Mouse (Mus musculus): ENCODE data around the gene Pmepa1.

The Pmepa1 gene

GRCm38 (mm10) chr2:173253761-173254662 is 22.3 kb downstream of the Pmepa1 start:
- no peak for DNase-seq (ENCODE audit: low read depth, low spot score)

DNA sequence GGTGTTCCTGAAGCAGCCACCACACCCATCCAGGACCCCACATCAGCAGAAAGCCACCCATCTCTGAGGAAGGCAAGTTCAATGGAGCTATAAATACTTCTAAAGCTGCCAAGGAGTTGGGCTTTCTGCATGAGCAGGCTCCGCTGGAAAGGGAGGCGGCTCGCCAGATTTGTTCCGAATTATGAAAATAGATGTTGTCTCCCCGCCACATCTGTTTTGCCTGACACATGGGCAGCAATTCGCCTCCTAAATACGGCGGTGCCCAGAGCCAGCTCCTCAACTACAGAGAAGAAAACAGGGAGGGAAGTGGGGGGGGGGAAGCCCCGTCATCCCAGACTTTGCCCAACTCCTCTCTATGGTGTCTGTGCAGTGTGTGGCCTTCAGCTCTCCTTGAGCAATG is 24.7 kb downstream of the Pmepa1 start:
- peak; percentile 76 for DNase-seq (ENCODE audit: low read depth, low spot score)

GRCm38 (mm10) chr2:173251133-173251532 is 25.2 kb downstream of the Pmepa1 start:
- DNase-seq (ENCODE audit: low read depth, low spot score): no peak

- no peak for DNase-seq (ENCODE audit: low read depth, low spot score)
These were observed 25.9 kb downstream of the Pmepa1 start for GRCm38 (mm10) chr2:173250411-173250810.

GRCm38 (mm10) chr2:173249965-173250364 is 26.4 kb downstream of the Pmepa1 start:
- peak; percentile 71 for DNase-seq (ENCODE audit: low read depth, low spot score)

DNA sequence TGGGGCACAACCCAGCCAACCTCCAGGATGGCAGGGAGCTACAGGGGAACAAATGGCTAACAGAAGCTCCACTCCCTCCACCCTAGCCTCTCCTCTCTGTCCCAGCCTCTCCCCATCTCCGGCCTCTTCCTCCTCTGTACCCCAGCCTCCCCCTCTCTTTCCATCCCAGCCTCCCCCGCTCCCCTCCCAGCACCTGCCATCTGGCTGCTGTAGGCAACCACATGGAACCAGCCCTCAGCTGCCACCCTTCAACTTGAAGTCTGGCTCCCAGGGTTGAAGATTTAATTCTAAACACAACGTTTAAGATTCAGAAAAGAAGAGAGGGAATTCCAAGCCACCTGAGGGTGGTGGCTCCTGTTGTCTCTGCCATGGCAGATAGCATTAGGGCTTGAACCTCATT is 26.9 kb downstream of the Pmepa1 start:
- peak; percentile 70 for DNase-seq (ENCODE audit: low read depth, low spot score)

DNA sequence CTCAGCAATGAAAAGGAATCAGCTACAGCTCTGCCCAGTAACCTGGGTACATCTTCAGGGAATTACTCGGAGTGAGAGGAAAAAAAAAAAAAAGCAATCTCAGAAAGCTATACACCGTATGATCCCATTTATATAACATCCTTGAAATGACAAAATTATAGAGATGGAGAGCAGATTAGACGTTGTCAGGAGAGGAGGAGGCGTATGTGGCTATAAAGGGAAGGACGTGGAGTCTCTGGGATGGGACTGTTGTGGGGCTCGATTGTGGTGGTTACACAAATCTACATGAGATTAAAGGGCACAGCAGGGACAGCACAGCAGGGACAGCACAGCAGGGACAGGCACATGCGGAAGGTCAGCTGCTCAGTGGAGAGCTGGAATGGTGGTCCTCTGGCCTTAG is 27.5 kb downstream of the Pmepa1 start:
- peak; percentile 60 for DNase-seq (ENCODE audit: low read depth, low spot score)

DNA sequence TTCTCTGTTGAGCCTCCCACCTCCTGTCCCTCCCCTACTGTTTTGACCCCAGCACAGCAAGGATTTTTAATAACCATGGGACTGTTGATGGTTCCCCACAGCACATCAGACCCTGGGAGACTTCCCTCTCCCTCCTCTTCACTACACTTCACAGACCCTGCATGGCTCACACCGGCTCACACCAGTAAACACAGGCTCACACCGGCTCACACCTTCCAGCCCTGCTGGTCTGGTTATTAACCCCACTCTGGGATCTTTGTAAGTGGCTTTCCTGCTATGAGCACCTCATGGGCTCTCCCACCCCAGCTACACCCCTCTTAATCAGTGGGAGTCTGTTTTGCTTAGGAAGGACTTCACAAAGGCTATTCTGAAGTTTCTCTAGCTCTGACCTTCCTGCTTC is 28.4 kb downstream of the Pmepa1 start:
- DNase-seq (ENCODE audit: low read depth, low spot score): no peak

GRCm38 (mm10) chr2:173247197-173247596 is 29.1 kb downstream of the Pmepa1 start:
- no peak for DNase-seq (ENCODE audit: low read depth, low spot score)

DNA sequence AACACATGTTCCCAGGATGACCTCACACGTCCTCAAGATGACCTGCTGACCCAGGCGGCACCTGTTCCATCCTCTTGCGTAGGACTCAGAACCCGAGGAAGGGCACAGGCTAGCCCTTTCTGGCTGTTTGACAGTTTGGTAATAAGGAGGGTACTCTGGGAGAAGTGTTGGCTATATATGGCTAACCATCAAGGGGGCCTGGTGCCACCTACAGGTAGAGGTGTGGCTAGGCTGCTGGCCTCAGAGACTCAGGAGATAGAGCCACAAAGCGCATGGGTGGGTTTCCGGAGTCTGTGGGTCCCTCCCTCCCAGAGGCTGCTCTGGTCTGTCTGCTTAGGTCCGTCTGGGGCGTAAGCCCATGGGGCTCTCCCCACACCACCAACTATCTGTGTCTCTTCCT is 29.6 kb downstream of the Pmepa1 start:
- no peak for DNase-seq (ENCODE audit: low read depth, low spot score)

- peak; percentile 70 for DNase-seq (ENCODE audit: low read depth, low spot score)
These were observed 31.1 kb downstream of the Pmepa1 start for GRCm38 (mm10) chr2:173245258-173245657.

- no peak for DNase-seq (ENCODE audit: low read depth, low spot score)
These were observed 32.2 kb downstream of the Pmepa1 start for GRCm38 (mm10) chr2:173244108-173244507.

DNA sequence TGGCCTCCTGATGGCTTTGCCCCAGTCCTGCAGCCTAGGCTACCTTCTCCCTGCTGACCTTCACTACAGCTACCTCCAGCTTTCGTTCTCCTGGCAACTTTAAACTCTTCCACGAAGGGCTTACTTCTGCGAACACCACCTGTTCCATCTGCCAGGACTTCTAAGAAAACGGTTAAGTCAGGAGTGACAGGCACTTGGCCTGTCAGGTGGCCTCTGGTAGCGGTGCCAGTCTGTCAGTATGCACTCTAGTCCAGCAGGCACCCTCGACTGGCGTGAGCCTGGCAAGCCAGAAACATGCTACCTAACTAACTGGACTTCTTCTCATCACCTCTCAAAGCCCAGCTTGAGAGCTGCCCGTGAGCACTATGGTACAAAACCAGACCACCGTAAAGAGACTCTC is 32.7 kb downstream of the Pmepa1 start:
- DNase-seq (ENCODE audit: low read depth, low spot score): no peak

- no peak for DNase-seq (ENCODE audit: low read depth, low spot score)
These were observed 33.5 kb downstream of the Pmepa1 start for GRCm38 (mm10) chr2:173242874-173243273.

- no peak for DNase-seq (ENCODE audit: low read depth, low spot score)
These were observed 35.6 kb downstream of the Pmepa1 start for GRCm38 (mm10) chr2:173240738-173241137.

- no peak for DNase-seq (ENCODE audit: low read depth, low spot score)
These were observed 37.8 kb downstream of the Pmepa1 start for GRCm38 (mm10) chr2:173238522-173238921.

DNA sequence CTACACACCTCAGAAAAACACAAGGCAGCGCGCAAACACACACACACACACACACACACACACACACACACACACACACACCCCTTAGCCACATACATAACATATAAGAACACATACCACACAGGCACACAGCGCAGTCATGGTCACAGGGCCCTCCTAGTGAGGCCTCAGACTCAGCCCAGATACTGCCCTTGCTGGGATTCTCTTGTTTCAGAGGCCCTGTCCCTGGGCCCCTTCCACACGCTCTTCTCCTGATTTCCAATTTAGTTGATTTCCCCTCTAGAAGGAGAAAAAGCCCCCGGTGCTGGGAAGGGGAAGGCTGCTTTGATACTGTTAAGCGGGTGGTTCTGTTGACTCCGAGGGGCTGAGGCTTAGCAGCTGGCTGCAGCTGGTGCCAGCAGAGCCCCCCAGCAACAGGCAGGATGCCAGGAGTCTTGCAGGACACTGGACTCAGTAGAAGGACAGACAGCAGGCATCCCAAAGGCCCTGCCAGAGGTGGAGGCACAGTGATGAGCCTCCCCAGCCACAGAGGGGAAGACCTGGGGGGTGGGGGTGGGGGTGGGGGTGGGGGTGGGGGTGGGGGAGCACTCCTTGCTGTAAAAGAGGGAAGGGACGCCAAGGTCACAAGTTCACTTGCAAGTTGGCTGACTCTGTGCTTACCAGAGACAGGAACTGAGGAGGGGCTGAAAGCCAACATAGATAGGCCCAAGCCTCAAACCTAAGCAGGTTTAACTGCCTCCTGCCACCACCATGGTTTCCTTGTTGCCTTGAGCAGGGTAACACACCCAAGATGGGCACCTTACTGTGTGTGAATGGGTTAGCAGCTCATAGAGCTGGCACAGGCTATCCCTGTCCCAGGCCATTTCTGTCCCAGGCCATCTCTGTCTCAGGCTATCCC is 40.6 kb downstream of the Pmepa1 start:
- no peak for DNase-seq (ENCODE audit: low read depth, low spot score)

DNA sequence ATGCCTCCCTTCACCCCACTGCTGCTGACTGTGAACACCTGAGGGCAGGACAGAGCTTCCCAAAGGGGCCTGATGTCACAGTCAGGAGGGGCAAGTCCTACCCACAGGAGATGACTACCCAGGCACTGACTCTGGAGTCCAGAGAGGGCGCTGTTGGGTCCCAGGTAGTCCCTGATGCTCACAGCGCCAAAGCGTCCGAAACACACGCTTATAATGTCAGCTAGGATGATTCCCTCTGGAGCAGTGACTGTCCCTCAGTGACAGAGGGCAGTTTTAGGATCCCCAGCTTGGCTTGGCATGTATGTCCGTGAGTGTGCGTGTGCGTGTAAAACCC is 43.6 kb downstream of the Pmepa1 start:
- peak; percentile 43 for DNase-seq (ENCODE audit: low read depth, low spot score)

GRCm38 (mm10) chr2:173232065-173232765 is 44.1 kb downstream of the Pmepa1 start:
- DNase-seq (ENCODE audit: low read depth, low spot score): peak; percentile 74

- DNase-seq (ENCODE audit: low read depth, low spot score): peak; percentile 93
These were observed 46.6 kb downstream of the Pmepa1 start for GRCm38 (mm10) chr2:173229578-173230224.

DNA sequence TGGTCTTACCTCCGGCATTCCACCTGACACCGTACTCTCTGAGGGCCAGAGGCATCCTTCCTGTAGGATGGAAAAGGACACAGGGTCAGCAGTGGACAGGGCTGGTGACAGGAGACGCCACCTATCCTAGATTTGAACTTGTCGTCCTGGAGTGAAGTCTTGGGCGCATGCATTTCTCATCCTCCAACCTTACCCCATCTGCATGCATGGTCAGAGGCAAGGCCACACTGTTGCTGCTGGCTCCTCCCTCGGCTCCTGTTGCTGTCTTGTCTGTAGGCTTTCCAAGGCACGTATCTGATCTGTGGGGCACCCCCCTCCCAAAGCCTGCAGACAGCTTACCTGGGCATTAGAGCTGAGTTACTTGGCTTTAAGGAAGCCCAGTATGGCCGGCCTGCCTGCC is 47.8 kb downstream of the Pmepa1 start:
- no peak for DNase-seq (ENCODE audit: low read depth, low spot score)

All from brain, adult 2 months (tissue).